Mouse (Mus musculus): Measurements from ENCODE around the gene Htatip2.

DNA sequence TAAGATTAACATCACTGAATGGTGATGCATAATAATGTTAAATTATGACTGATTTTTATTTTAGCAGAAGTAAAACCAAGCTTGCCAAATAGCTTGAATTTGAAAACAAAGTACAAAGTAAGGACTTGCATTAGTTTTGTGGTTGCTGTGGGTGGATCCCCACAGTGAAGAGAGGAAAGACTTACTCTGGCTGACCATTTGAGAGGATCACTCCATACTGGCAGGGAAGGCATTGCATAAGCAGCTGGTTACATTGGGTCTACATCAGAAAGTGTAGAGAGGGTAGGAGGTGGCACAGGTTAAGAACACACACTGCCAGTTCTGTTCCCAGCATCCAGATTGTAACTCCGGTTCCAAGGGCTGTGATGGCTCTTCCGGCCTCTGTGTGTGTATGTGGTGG is 24.1 kb downstream of the Htatip2 start:
- no peak for TF ChIP-seq CTCF (IDR thresholded peaks at IDR 0.05; ENCODE audit: low read depth, low read length)
- TF ChIP-seq POLR2A (IDR thresholded peaks at IDR 0.05; ENCODE audit: extremely low read depth, insufficient read depth, low read length) = no peak
